Comparison of ENCODE assay signal across 8 mouse cellular contexts in genomic region chr12:110417987-110418734, GRCm38 (mm10). TPM values are rescaled to one million over a fixed set of nuclear protein-coding genes. Genes with fewer than 3 reads are reported as not detected.
DNase-seq lines count a peak whose midpoint lies in the region; ATAC-seq and TF ChIP-seq lines count a peak whose summit lies in the region.

No protein-coding gene starts in this region.

- no peaks in the 10 kb centered on the region for H3K9me3 ChIP-seq in midbrain, embryonic 11.5 days (ENCODE audit: control insufficient read depth, low read length)
- no peaks in the 10 kb centered on the region for H3K9me3 ChIP-seq in midbrain, embryonic 10.5 days (replicated peaks)
- H3K9me3 ChIP-seq in intestine, postnatal 0 days (ENCODE audit: control insufficient read depth): no peaks in the 10 kb centered on the region

- DNase-seq in midbrain, embryonic 11.5 days (ENCODE audit: low spot score, missing footprints): no peak
- DNase-seq in midbrain, embryonic 10.5 days (ENCODE audit: low spot score): no peak
- DNase-seq in adrenal gland, postnatal 36 days: peak; percentile 50 to 67
- DNase-seq in lung, adult 2 months: peak; percentile 37
- DNase-seq in yolk sac, embryonic 10.5 days (ENCODE audit: low spot score): peak; percentile 37
- no peak for DNase-seq in T-cell, adult 2 months (ENCODE audit: low spot score)
- DNase-seq in layer of hippocampus, postnatal 36 days: no peak

- no peak for TF ChIP-seq POLR2A in lung, adult 2 months (IDR thresholded peaks at IDR 0.05; ENCODE audit: borderline replicate concordance, extremely low read depth, low read depth, low read length)

- ATAC-seq in midbrain, embryonic 11.5 days (ENCODE audit: low FRiP score): peak; percentile 58; the same call in 1 of the 2 replicates
- ATAC-seq in intestine, postnatal 0 days: peak; percentile 76

- H3K4me2 ChIP-seq in midbrain, embryonic 11.5 days: no peak overlapping the region
- H3K4me2 ChIP-seq in intestine, postnatal 0 days (replicated peaks; ENCODE audit: low read depth): peak overlapping the region; percentile 38; the same call in 1 of the 2 replicates

- H3K4me3 ChIP-seq in midbrain, embryonic 11.5 days (ENCODE audit: low read depth, low read length): no peak overlapping the region
- H3K4me3 ChIP-seq in midbrain, embryonic 10.5 days: no peak overlapping the region
- no peak overlapping the region for H3K4me3 ChIP-seq in intestine, postnatal 0 days (ENCODE audit: low read depth, low read length)
- no peak overlapping the region for H3K4me3 ChIP-seq in lung, adult 2 months (replicated peaks; ENCODE audit: extremely low read depth, low read depth, low read length)

- no peak overlapping the region for H3K9ac ChIP-seq in midbrain, embryonic 11.5 days (ENCODE audit: low read length)
- no peak overlapping the region for H3K9ac ChIP-seq in intestine, postnatal 0 days (ENCODE audit: low read depth, low read length)

- H3K4me1 ChIP-seq in midbrain, embryonic 11.5 days (ENCODE audit: control insufficient read depth, insufficient read depth, low read length): no peaks in the 10 kb centered on the region
- H3K4me1 ChIP-seq in midbrain, embryonic 10.5 days: peaks cover 6% of the 10 kb centered on the region
- H3K4me1 ChIP-seq in intestine, postnatal 0 days (replicated peaks; ENCODE audit: control insufficient read depth, insufficient read depth, low read length): no peaks in the 10 kb centered on the region
- peaks cover 2% of the 10 kb centered on the region; the same call in 1 of the 2 replicates for H3K4me1 ChIP-seq in lung, adult 2 months (ENCODE audit: control insufficient read depth, insufficient read depth, low read length)

- no peak overlapping the region for H3K27ac ChIP-seq in midbrain, embryonic 11.5 days (ENCODE audit: low read depth, low read length)
- H3K27ac ChIP-seq in midbrain, embryonic 10.5 days (replicated peaks): no peak overlapping the region
- peak overlapping the region; percentile 35; the same call in 1 of the 2 replicates for H3K27ac ChIP-seq in intestine, postnatal 0 days (ENCODE audit: low read depth, low read length)

- H3K27me3 ChIP-seq in midbrain, embryonic 11.5 days (ENCODE audit: control insufficient read depth, insufficient read depth, low read length): no peaks in the 10 kb centered on the region
- H3K27me3 ChIP-seq in midbrain, embryonic 10.5 days (ENCODE audit: low read depth, poor library complexity, severe bottlenecking): peaks cover 10% of the 10 kb centered on the region; the same call in 1 of the 2 replicates
- no peaks in the 10 kb centered on the region for H3K27me3 ChIP-seq in intestine, postnatal 0 days (replicated peaks; ENCODE audit: control insufficient read depth, insufficient read depth, low read length)

- TF ChIP-seq CTCF in intestine, postnatal 0 days (IDR thresholded peaks at IDR 0.05; ENCODE audit: low read depth): no peak
- TF ChIP-seq CTCF in lung, adult 2 months (IDR thresholded peaks at IDR 0.05; ENCODE audit: insufficient read depth, low read length): no peak

- H3K36me3 ChIP-seq in midbrain, embryonic 11.5 days (ENCODE audit: control insufficient read depth, insufficient read depth, low read length): no peaks in the 10 kb centered on the region
- no peaks in the 10 kb centered on the region for H3K36me3 ChIP-seq in midbrain, embryonic 10.5 days
- H3K36me3 ChIP-seq in intestine, postnatal 0 days (ENCODE audit: control insufficient read depth, insufficient read depth): no peaks in the 10 kb centered on the region

- WGBS in midbrain, embryonic 11.5 days: 46% methylated on average over 20 of the region's 20 CpGs
- WGBS in midbrain, embryonic 10.5 days: 47% methylated on average over 20 of the region's 20 CpGs
- 41% methylated on average over 20 of the region's 20 CpGs for WGBS in intestine, postnatal 0 days
- WGBS in lung, adult 2 months: 42% methylated on average over 20 of the region's 20 CpGs

RNA-seq across cellular contexts. Expression of gene Ppp2r5c, which starts 28.8 kb away (rescaled TPM):
- polyA plus RNA-seq in midbrain, embryonic 11.5 days (2014; fragmentation: Nextera tagmentation; extraction: Ambion mirVana): 175 and 183 TPM in 2 replicates
- 142 and 155 TPM in 2 replicates for polyA plus RNA-seq in midbrain, embryonic 10.5 days (2016; fragmentation: Nextera tagmentation; extraction: Ambion mirVana)
- total RNA-seq in adrenal gland, postnatal 36 days (2021): 100 to 1,000 TPM; 104 to 114 TPM
- 138 and 143 TPM in 2 replicates for polyA plus RNA-seq in intestine, postnatal 0 days (2015; fragmentation: Nextera tagmentation; extraction: Ambion mirVana)
- polyA plus RNA-seq in lung, adult 2 months (2012; rRNA removed): 30.4 and 45.1 TPM in 2 replicates
- 100 to 1,000 TPM; 228 to 249 TPM for total RNA-seq in layer of hippocampus, postnatal 36 days (2021)

Comparison
In these comparisons a context has a peak if more than half of its experiments do, and no peak if none do; other contexts are left out.
1. DNase-seq: peak in adrenal gland, postnatal 36 days (2 of 2), lung, adult 2 months (single experiment) and yolk sac, embryonic 10.5 days (single experiment); none in midbrain, embryonic 11.5 days (single experiment), midbrain, embryonic 10.5 days (single experiment), T-cell, adult 2 months (single experiment) and layer of hippocampus, postnatal 36 days (0 of 2).